Mouse (Mus musculus): ENCODE data around the gene Tex36. TPM values are rescaled to one million over a fixed set of nuclear protein-coding genes. Genes with fewer than 3 reads are reported as not detected.

Tex36 gene
- polyA plus RNA-seq, 1 experiment from 2014 or later: not detected

DNA sequence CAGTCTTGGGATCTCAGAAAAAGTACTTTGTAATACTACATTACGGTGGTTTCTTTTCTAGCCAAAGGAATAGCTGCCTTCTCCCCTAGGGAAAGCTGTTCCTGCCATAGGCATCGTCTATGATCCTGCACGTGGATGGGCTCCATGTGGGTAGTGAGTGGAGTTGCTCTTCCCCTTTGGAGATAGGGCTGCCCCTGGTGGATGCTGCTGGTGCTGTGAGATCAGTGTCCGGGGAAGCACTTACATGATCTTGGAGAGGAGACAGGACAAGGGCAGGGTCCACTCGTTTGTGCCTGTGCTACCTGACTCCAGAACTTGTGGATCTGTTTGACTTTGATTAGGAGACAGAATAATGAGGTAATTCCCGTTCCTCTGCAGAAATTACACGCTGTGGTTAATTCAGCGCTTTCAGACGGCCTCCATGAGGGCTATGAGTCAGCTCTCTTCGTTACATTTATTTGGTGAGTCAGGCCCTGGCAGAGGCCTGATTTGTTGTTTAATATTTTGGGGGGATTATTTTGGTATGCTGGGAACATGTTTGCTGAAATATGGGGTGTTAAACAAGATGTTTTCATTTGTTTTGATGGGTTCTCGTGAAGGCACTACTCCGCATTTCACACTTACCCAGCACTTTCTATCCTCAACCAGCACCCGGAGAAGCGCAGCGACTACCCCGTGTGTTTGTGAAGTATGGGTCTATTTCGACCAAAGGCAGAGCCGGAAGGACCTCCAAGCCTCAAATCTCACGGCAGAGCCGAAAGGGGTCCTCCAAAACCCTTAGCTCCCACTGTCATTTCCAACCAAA lies 22.3 kb downstream of the Tex36 start:
- 82% methylated on average over 20 of the region's 20 CpGs for WGBS
- ATAC-seq (ENCODE audit: low FRiP score, low read depth): no peak
- Histone ChIP-seq H3K9me3 (no peaks in the 10 kb centered on the region), H3K4me3 (no peak overlapping the region), H3K27ac (replicated peaks) (no peak overlapping the region), H3K9ac (no peak overlapping the region), H3K36me3 (no peaks in the 10 kb centered on the region), H3K27me3 (no peaks in the 10 kb centered on the region), H3K4me1 (replicated peaks) (no peaks in the 10 kb centered on the region), H3K4me2 (no peak overlapping the region)

DNA sequence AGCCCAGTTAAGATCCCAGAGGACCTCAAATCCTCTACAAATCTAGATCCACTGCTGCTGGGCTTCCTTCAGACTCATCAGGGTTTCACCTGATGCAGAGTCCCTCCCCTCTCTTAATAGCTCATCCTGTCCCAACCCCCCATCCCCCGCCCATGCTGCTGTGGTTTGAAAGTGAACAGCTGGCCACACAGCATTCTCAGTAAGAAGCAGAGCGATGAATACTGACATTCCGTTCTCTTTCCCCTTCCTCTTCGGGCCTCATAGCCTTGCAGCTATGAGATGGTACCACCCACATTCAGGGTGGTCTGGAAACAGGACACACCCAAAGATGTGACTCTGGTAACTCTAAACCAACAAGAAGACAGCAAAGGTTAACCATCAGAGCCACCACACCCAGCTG lies 25.1 kb downstream of the Tex36 start:
- WGBS: 49% methylated on average over 4 of the region's 4 CpGs
- H3K9ac ChIP-seq: no peak overlapping the region
- no peak overlapping the region for H3K4me3 ChIP-seq
- H3K36me3 ChIP-seq: no peaks in the 10 kb centered on the region
- no peaks in the 10 kb centered on the region for H3K4me1 ChIP-seq (replicated peaks)
- no peaks in the 10 kb centered on the region for H3K27me3 ChIP-seq
- ATAC-seq (ENCODE audit: low FRiP score, low read depth): no peak
- H3K9me3 ChIP-seq: no peaks in the 10 kb centered on the region
- no peak overlapping the region for H3K27ac ChIP-seq (replicated peaks)
- no peak overlapping the region for H3K4me2 ChIP-seq

DNA sequence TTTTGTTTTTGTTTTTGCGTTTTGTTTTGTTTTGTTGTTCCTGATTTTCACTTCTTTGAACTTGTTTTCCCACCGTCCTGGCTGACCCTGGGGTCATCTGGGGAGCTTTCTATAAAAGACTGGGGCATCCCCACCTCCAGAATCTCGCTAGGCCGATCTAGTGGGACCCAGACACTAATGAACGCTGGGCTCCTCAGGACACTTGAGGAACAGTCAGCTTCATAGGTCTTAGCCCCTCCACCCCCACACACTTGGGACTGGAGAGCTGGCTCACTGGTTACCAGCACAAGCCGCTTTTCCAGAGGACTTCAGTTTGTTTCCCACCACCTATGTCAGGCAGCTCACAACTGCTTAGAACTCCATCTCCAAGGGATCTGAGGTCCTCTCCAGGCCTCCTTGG lies 25.7 kb downstream of the Tex36 start:
- Histone ChIP-seq H3K36me3 (no peaks in the 10 kb centered on the region), H3K9ac (no peak overlapping the region), H3K9me3 (no peaks in the 10 kb centered on the region), H3K27ac (replicated peaks) (no peak overlapping the region), H3K4me2 (no peak overlapping the region), H3K4me3 (no peak overlapping the region), H3K27me3 (no peaks in the 10 kb centered on the region), H3K4me1 (replicated peaks) (no peaks in the 10 kb centered on the region)
- 70% methylated on average over 6 of the region's 6 CpGs for WGBS
- ATAC-seq (ENCODE audit: low FRiP score, low read depth): no peak

DNA sequence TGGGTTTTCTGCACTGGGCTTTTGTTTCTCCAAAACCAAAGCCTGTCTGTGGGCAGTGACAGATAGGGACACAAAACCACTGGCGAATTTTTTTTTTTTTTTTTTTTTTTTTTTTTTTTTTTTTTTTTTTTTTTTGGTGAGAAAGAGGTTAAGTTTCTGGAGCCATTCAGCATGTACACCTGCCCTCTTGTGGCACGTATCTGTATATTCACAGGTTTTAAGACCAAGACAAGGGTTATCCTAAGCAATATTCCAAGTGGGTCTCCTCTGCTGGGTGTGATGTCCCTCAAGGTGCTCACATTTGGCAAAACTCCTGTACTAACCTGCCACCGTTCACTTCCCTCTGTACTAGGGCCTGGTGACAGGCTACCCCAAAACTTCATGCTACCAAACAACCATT lies 30.0 kb downstream of the Tex36 start:
- Histone ChIP-seq H3K9me3 (no peaks in the 10 kb centered on the region), H3K4me3 (no peak overlapping the region), H3K4me1 (replicated peaks) (no peaks in the 10 kb centered on the region), H3K4me2 (peak overlapping the region; percentile 21; the same call in 1 of the 2 replicates), H3K27ac (replicated peaks) (no peak overlapping the region), H3K27me3 (no peaks in the 10 kb centered on the region), H3K36me3 (no peaks in the 10 kb centered on the region), H3K9ac (no peak overlapping the region)
- 37% methylated on average over 3 of the region's 3 CpGs for whole genome bisulfite sequencing
- ATAC-seq (ENCODE audit: low FRiP score, low read depth): no peak

DNA sequence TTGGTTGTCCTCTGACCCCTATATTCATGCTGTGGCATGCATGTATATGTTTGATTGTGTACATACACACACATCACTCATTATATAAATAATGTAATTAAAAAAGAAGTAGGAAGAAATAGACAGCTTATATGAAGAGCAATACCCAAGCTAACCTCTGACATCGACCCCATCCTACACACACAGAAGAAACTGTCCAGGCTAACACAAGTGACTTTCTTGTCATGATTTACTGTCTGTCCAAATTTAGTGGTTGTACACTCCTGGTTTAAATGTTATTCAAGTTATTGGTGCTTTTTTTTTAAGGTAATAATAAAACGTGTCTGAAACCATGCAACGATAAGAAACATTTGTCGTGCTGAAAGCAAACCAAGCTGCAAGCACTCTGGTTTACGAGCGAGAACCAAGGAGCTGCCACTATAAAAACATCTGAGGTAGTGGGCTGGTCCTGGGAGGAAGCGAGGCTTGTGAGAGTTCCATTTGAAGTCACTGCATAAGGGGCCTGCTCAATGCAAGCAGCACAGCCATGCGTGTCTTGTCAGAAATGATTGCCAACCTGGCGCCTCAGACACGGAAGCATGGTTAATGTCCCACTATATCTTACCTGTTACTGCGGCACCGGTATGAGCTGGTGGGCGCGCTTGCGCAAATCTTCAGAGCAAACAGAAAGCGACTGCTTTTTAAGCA lies 32.6 kb downstream of the Tex36 start:
- no peaks in the 10 kb centered on the region for H3K9me3 ChIP-seq
- no peak overlapping the region for H3K4me2 ChIP-seq
- 87% methylated on average over 16 of the region's 16 CpGs for WGBS
- H3K9ac ChIP-seq: no peak overlapping the region
- no peaks in the 10 kb centered on the region for H3K36me3 ChIP-seq
- no peak overlapping the region for H3K27ac ChIP-seq (replicated peaks)
- H3K4me1 ChIP-seq (replicated peaks): no peaks in the 10 kb centered on the region
- H3K27me3 ChIP-seq: no peaks in the 10 kb centered on the region
- no peak for ATAC-seq (ENCODE audit: low FRiP score, low read depth)
- no peak overlapping the region for H3K4me3 ChIP-seq

DNA sequence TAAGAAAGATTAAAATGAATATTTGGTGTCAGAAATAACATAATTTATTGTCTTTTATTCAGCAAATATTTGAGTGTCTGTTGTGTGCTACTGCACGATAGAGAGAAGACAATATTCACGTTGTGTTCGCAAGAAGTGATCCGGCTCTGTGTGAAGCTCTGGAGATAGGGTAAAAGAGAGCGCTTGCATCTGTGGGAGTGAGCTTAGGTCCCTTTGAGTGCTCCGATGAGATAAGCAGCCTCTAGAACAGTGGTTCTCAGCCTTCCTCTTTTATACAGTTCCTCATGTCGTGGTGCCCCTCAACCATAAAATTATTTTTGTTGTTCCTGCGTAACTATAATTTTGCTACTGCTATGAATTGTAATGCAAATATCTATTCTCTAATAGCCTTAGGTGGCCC lies 37.4 kb downstream of the Tex36 start:
- Histone ChIP-seq H3K9ac (no peak overlapping the region), H3K36me3 (no peaks in the 10 kb centered on the region), H3K27me3 (no peaks in the 10 kb centered on the region), H3K4me2 (no peak overlapping the region), H3K4me3 (no peak overlapping the region), H3K27ac (replicated peaks) (no peak overlapping the region), H3K9me3 (no peaks in the 10 kb centered on the region), H3K4me1 (replicated peaks) (no peaks in the 10 kb centered on the region)
- WGBS: 87% methylated on average over 8 of the region's 8 CpGs
- ATAC-seq (ENCODE audit: low FRiP score, low read depth): no peak

DNA sequence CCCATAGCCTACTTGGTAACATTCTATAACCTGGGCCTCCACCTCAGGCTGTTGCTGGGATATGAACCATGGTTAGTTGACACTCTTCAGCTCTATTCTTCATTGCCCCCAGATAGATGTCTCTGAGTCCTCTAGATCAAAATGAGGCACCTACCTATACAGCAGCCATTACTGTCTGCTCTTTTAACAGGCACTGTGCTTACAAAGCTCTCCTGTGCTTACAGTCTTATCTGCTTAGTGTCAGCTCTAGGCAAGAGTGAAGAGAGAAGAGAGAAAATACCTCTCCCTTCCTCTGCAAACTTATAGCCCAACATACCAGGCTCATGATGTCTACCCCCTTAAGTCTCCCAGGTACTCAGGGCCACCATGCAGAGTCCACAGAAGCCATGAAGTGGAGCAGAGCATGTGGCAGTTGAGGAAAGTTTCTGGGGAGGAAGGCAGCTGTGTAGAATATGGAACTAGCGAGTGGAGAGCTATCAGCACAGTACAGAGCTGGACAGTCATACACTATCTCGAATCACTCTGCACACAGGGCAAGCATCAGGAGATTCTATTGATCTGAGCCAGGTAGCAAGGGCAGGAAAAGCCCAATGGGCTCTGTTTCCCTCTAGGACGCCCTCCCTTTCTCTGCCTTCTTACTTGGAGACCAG lies 38.7 kb downstream of the Tex36 start:
- ATAC-seq (ENCODE audit: low FRiP score, low read depth): no peak
- no peaks in the 10 kb centered on the region for H3K27me3 ChIP-seq
- H3K36me3 ChIP-seq: no peaks in the 10 kb centered on the region
- no peak overlapping the region for H3K4me2 ChIP-seq
- 86% methylated on average over 3 of the region's 3 CpGs for WGBS
- no peak overlapping the region for H3K4me3 ChIP-seq
- H3K9ac ChIP-seq: no peak overlapping the region
- no peaks in the 10 kb centered on the region for H3K9me3 ChIP-seq
- H3K4me1 ChIP-seq (replicated peaks): no peaks in the 10 kb centered on the region
- no peak overlapping the region for H3K27ac ChIP-seq (replicated peaks)

DNA sequence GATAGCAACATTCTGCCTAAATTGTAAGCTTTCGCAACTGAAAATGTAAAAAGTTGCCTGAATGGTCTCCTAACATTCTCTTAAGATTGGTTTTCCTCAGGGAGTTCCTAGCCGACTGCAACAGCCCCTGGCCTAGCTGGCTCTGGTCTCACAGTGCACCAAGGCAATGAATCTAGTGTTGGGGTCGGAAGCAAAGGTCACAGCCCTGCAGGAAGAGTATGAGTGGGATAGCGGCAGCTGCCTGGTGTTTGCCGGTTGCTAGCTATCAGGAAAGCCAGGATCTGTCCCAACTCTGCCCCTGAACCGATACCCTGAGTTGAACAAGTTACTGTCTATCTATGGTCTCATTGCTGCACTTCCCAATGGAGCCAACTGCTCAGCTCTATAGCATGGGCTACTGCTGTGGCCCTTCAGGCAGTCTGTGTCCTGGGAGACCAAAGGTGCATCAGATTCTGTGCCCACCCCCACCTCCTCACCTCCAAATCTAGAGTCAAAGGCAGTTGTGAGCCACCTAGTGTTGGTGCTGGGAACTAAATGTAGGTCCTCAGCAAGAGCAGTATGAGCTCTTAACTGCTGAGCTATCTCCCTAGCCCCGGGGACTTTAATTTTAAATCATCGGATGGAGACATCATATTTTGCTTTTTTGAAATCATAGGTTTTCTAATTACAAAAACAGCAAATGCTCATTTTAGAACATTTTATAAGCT lies 46.0 kb downstream of the Tex36 start:
- 70% methylated on average over 8 of the region's 8 CpGs for WGBS
- no peaks in the 10 kb centered on the region for H3K4me1 ChIP-seq (replicated peaks)
- no peak for ATAC-seq (ENCODE audit: low FRiP score, low read depth)

DNA sequence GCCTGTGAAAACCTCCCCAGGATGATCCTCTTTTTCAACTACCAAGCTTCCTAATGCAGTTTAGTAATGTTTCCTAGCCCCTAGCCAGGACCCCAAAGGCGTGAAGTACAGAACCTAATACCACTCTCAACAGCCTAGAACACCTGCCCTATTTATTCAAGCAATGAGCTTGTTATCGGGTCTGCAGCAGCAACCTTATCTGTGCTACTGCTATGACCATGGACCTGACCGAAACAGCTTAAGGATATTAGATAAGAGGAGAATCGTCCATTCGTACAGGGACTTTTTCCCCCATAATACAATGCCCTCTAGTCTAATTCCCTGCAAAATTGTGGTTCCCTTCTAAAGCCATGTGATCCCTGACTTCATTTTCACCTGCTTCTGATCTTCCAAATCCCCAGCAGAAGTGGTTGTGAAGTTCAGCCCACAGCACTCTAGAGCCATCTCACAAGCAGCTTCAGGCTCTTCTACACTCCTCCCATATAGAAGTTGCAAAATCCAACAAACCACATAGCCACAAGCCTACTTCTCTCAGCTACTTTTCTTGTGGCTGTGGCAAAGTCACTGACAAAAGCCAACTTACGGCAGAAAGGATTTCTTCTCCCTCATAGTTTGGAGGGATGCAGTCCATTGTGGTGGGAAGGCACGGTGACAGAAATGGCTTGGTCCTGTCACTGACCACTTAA lies 49.5 kb downstream of the Tex36 start:
- H3K27ac ChIP-seq (replicated peaks): no peak overlapping the region
- WGBS: 83% methylated on average over 7 of the region's 7 CpGs
- H3K36me3 ChIP-seq: no peaks in the 10 kb centered on the region
- no peaks in the 10 kb centered on the region for H3K9me3 ChIP-seq
- H3K4me3 ChIP-seq: no peak overlapping the region
- no peaks in the 10 kb centered on the region for H3K27me3 ChIP-seq
- no peak for ATAC-seq (ENCODE audit: low FRiP score, low read depth)
- no peaks in the 10 kb centered on the region for H3K4me1 ChIP-seq (replicated peaks)
- no peak overlapping the region for H3K4me2 ChIP-seq
- no peak overlapping the region for H3K9ac ChIP-seq

More for the DNA sequence above, 46.0 kb downstream of the Tex36 start:
- H3K27me3 ChIP-seq: no peaks in the 10 kb centered on the region
- no peak overlapping the region for H3K27ac ChIP-seq (replicated peaks)
- no peak overlapping the region for H3K9ac ChIP-seq
- H3K9me3 ChIP-seq: no peaks in the 10 kb centered on the region
- no peaks in the 10 kb centered on the region for H3K36me3 ChIP-seq
- no peak overlapping the region for H3K4me3 ChIP-seq
- H3K4me2 ChIP-seq: no peak overlapping the region

DNA sequence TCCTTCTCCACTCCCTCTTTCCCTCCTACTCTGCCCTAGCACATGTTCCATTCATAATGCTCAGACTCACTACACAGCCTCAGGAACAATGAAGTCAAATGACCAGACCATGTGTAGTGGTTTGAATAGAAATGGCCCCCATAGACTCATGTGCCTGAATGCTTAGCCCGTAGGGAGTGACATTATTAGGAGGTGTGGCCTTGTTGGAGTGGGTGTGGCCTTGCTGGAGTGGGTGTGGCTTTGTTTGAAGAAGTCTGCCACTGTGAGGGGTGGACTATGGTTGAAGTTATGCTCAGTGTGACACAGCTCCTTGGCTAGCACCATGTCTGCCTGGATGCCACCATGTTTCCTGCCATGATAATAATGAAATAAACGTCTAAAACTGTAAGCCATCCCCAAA lies 51.0 kb downstream of the Tex36 start:
- Histone ChIP-seq H3K4me2 (no peak overlapping the region), H3K4me3 (no peak overlapping the region), H3K27me3 (no peaks in the 10 kb centered on the region), H3K9me3 (no peaks in the 10 kb centered on the region), H3K4me1 (replicated peaks) (no peaks in the 10 kb centered on the region), H3K27ac (replicated peaks) (no peak overlapping the region), H3K9ac (no peak overlapping the region), H3K36me3 (no peaks in the 10 kb centered on the region)
- no peak for ATAC-seq (ENCODE audit: low FRiP score, low read depth)
- 75% methylated on average over 2 of the region's 2 CpGs for WGBS

DNA sequence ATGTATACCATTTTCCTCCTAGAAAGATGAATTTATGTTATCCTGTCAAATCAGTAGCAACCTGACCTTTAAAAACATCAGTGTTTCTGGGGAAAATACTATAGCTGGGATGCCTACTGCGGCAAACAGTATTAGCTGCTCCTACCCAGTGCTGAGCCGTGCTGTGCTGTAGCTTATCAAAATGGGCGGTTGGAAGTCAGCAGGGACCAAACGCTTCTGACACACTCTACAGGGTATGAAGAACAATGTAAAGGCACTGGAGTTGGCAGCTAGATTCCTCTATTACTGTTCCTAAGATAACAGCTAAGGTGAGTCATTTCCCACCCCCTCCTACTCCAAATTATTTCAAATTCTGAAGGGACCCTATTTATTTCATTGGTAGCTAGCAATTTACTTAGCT lies 53.5 kb downstream of the Tex36 start:
- ATAC-seq (ENCODE audit: low FRiP score, low read depth): no peak
- H3K4me3 ChIP-seq: no peak overlapping the region
- no peak overlapping the region for H3K27ac ChIP-seq (replicated peaks)
- no peaks in the 10 kb centered on the region for H3K36me3 ChIP-seq
- H3K4me1 ChIP-seq (replicated peaks): no peaks in the 10 kb centered on the region
- no peak overlapping the region for H3K4me2 ChIP-seq
- no peaks in the 10 kb centered on the region for H3K9me3 ChIP-seq
- whole genome bisulfite sequencing: 75% methylated on average over 4 of the region's 4 CpGs
- H3K9ac ChIP-seq: no peak overlapping the region
- no peaks in the 10 kb centered on the region for H3K27me3 ChIP-seq

Measured in hindbrain, embryonic 15.5 days (tissue).